Mouse (Mus musculus): ENCODE measurements around the gene Efcab7. TPM values are rescaled to one million over a fixed set of nuclear protein-coding genes. Genes with fewer than 3 reads are reported as not detected.

The Efcab7 gene
- polyA plus RNA-seq, 1 experiment from 2014 or later, result 14.4 TPM

DNA sequence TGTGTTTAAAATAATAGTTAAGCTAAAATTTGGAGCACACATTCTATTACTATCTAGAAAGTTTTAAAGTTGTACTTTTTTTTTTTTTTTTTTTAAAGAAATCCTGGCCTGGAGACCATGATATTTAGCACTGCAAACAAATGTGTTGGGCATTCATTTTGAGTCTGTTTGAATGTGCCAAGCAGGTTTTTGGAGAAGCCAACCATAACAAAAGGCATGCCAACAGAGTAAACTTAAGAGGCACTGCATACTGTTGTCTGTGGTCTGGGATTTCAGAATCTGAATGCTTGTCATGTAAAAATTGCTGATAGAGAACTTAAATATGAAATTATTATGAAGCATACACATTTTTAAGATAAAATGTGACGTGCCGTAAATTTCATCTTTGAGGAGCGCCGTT lies 128.2 kb downstream of the Efcab7 start:
- DNase-seq (ENCODE audit: low spot score) (no peak), ATAC-seq (ENCODE audit: low FRiP score) (no peak)
- H3K36me3 ChIP-seq (replicated peaks; ENCODE audit: control insufficient read depth, insufficient read depth), result 0 out of 2 replicates have a peak, but pooled peaks cover 3% of the 10 kb centered on the region
- H3K4me1 ChIP-seq (replicated peaks; ENCODE audit: control insufficient read depth, insufficient read depth, low read length), result no peaks in the 10 kb centered on the region
- H3K9ac ChIP-seq, result no peak overlapping the region
- H3K4me3 ChIP-seq (replicated peaks; ENCODE audit: low read length), result no peak overlapping the region
- H3K27ac ChIP-seq, result no peak overlapping the region
- 95% methylated on average over 4 of the region's 4 CpGs for WGBS
- H3K27me3 ChIP-seq (ENCODE audit: control insufficient read depth, insufficient read depth, low read length), result no peaks in the 10 kb centered on the region
- no peak overlapping the region for H3K4me2 ChIP-seq (replicated peaks)
- no peaks in the 10 kb centered on the region for H3K9me3 ChIP-seq (ENCODE audit: control insufficient read depth, low read length)

DNA sequence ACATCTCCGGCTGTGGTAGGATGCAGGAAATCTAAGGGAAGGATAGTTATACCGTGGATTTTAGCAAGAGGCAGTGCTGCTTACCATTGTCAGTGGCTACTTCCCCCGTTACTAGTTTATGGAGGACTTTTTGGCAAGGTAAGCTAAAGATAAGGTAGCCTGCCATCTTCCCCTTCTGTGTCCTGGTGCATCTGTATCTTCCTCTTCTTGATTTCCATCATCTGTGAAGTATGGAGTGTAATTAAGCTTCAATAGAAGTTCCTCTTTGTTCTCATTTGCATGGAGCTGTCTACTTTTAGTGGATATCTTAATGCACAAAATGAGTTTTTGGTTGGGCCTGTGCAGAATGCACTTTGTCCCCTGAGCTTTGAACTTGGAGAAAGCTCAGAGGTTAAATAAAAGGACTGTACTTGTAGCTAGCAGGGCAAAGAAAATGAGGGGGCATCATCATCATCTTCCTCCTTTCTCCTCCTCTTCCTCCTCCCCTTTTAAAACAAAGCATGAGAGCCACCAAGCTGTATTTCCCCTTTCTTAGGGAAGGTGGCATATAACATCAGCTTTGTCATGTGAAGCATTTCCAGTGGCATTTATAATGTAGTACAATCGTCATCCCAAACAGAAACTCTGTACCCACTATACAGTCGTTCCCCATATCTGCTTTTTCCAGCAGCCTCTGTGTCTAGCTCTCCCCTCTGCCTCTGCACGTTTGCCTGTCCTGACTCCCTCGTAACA lies 129.3 kb downstream of the Efcab7 start:
- Histone ChIP-seq H3K27ac (no peak overlapping the region), H3K4me3 (replicated peaks; ENCODE audit: low read length) (no peak overlapping the region), H3K27me3 (ENCODE audit: control insufficient read depth, insufficient read depth, low read length) (no peaks in the 10 kb centered on the region), H3K9me3 (ENCODE audit: control insufficient read depth, low read length) (no peaks in the 10 kb centered on the region), H3K9ac (no peak overlapping the region), H3K4me1 (replicated peaks; ENCODE audit: control insufficient read depth, insufficient read depth, low read length) (no peaks in the 10 kb centered on the region), H3K4me2 (replicated peaks) (no peak overlapping the region), H3K36me3 (replicated peaks; ENCODE audit: control insufficient read depth, insufficient read depth) (0 out of 2 replicates have a peak, but pooled peaks cover 4% of the 10 kb centered on the region)
- no peak for ATAC-seq (ENCODE audit: low FRiP score)
- no peak for DNase-seq (ENCODE audit: low spot score)
- 84% methylated on average over 7 of the region's 7 CpGs for WGBS

DNA sequence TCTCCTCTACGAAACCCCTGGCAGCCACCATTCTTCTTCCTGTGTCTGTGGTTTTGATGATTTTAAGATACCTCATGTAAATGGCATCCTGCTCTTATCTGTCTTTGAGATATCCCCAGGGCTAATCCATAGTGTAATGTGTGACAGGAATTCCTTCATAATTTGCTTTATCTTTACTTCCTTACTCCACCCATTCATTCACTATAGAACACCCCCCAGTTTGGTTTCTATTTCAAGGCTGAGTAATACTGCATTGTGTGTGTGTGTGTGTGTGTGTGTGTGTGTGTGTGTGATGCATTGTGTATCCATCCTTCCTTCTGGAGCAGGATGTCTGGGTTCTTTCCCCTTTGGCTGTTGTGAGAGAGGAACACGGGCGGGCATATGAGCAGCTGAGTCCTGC lies 130.3 kb downstream of the Efcab7 start:
- no peak overlapping the region for H3K4me2 ChIP-seq (replicated peaks)
- no peak for ATAC-seq (ENCODE audit: low FRiP score)
- peaks cover 15% of the 10 kb centered on the region for H3K36me3 ChIP-seq (replicated peaks; ENCODE audit: control insufficient read depth, insufficient read depth)
- no peak overlapping the region for H3K27ac ChIP-seq
- H3K9ac ChIP-seq, result no peak overlapping the region
- 79% methylated on average over 3 of the region's 3 CpGs for WGBS
- H3K4me1 ChIP-seq (replicated peaks; ENCODE audit: control insufficient read depth, insufficient read depth, low read length), result no peaks in the 10 kb centered on the region
- DNase-seq (ENCODE audit: low spot score), result no peak
- no peak overlapping the region for H3K4me3 ChIP-seq (replicated peaks; ENCODE audit: low read length)
- H3K27me3 ChIP-seq (ENCODE audit: control insufficient read depth, insufficient read depth, low read length), result no peaks in the 10 kb centered on the region
- H3K9me3 ChIP-seq (ENCODE audit: control insufficient read depth, low read length), result no peaks in the 10 kb centered on the region

Other genes with a start within 250 kb of the Efcab7 start
- 1.5 and 1.8 TPM in 2 replicates for gene Foxd3, start 172.9 kb upstream of the Efcab7 start, polyA plus RNA-seq (2014; fragmentation: Nextera tagmentation; extraction: Ambion mirVana)
- 13.2 and 13.6 TPM in 2 replicates for gene Alg6, start 113.5 kb upstream of the Efcab7 start, polyA plus RNA-seq (2014; fragmentation: Nextera tagmentation; extraction: Ambion mirVana)
- gene Pgm1, start 100.2 kb downstream of the Efcab7 start, polyA plus RNA-seq (2014; fragmentation: Nextera tagmentation; extraction: Ambion mirVana), result 82.7 and 99.8 TPM in 2 replicates
- 12.4 and 15.1 TPM in 2 replicates for gene Itgb3bp, start 100.6 kb downstream of the Efcab7 start, polyA plus RNA-seq (2014; fragmentation: Nextera tagmentation; extraction: Ambion mirVana)

Data from hindbrain, embryonic 14.5 days (tissue).